Mouse (Mus musculus) gastrocnemius, postnatal 4 days (tissue): Measurements from ENCODE around the gene Utrn. TPM values are rescaled to one million over a fixed set of nuclear protein-coding genes. Genes with fewer than 3 reads are reported as not detected.

Source experiments
- DNase-seq, 2 experiments: peaks; one replicate each; pipeline ENCODE4 v3.0.0; 2021 to 2022; ENCODE audit warnings: low spot score in 2 of 2, mixed read lengths in 2 of 2
- total RNA-seq, 2 experiments: library from RNA; stranded (reverse); gene quantifications; 2 replicates each; pipeline ENCODE4 v1.2.3; 2021

The Utrn gene
- total RNA-seq, 2 experiments from 2014 or later: 95.1 to 101 TPM

DNA sequence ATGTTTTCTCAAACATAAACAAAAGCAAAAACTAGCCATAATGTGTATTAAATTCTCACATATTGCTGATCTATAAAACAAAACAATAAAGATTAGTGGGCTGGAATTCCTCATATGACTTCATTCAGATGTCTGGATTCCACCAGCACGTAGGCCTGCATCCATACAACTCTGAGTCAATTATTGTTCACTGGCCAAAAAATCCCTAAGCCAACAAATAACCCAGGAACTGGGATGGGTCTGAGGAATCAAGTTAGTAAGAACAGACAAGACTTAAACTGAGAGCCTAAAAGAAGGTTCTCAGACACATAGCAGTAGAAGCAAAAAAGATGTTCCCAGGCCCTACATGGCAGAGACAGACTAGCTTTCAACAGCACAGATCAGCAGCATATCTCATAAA is 65.2 kb downstream of the Utrn start:
- DNase-seq: no peak

DNA sequence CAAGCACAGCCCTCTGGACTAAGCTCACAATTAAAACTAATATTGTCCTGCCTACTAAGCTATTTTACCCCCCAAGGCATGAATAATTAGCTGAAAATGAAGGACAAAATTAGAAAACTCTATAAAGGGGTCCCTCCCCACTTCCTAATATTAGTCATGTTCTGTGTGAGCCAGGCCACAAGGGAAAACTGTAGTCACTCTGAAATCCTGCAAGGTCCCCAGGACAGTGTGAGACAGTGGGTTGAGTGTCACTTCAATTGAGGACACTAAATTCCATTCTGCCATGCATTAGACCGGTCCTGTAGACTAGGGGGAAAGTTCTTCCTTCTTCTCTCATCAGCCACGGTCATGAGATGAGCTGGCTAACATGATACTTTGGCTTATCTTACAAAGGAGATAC is 69.7 kb downstream of the Utrn start:
- DNase-seq: no peak

DNA sequence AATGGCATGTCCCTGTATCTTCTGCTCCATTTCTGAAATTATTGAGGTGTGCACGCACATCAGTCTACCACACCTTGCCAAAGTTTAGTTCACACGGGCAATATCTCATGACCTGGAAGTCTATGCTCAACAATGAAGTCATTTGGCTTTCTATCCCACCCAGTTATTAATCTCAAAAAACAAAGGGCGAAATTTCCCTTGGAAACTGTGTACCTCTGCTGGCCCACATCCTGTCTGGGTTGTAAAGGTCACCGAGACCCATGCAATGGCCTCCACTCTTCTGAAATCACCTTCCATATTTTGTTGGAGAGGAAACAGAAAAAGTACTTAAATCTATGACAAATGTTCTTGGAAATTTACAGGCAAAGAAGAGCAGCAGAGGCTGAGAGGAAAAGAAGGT is 70.9 kb downstream of the Utrn start:
- no peak for DNase-seq

DNA sequence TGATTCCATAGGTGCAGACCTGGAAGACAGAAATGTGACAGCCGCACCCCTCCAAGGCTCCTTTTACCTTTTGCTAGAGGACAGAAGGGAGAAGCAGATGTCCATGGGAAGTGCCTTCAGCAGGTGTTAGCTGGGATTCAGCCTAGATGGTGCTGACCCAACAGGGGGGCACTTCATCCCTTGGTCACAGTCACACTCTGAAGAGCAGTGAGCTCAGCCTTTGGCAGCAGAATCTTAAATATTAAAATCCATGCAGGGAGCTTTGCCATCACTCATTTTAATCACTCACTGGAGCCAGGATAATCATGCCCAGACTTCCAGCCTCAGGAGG is 72.7 kb downstream of the Utrn start:
- DNase-seq: no peak

DNA sequence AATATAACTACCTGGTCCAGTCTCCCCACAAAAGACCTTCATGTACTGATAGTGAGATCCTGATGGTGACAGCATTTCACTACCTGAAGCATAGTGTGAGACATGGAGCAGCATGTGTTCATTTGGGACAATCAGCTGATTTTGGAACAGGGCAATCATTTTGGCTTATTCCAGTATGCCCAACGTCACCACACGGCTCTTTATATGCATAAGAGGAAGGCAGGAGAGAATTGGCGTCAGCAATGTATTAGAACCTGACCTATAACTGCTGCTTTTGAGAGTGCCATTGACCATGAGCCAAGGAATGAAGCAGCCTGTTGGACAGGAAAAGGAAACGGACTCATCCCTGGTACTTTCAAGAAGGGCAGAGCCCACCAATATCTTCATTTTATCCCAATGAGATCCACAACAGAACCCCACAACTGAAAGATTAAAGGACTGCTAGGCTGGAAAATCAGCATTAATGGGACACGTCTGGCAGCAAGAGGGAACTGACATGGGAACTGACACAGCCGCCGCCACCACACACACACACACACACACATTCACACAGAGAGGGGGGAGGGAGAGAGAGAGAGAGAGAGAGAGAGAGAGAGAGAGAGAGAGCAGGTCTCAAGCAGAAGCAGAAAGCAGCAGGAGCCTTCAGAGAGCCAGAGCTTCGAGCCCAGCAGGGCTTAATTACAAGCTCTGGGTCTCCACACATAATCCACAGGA is 73.2 kb downstream of the Utrn start:
- no peak for DNase-seq

DNA sequence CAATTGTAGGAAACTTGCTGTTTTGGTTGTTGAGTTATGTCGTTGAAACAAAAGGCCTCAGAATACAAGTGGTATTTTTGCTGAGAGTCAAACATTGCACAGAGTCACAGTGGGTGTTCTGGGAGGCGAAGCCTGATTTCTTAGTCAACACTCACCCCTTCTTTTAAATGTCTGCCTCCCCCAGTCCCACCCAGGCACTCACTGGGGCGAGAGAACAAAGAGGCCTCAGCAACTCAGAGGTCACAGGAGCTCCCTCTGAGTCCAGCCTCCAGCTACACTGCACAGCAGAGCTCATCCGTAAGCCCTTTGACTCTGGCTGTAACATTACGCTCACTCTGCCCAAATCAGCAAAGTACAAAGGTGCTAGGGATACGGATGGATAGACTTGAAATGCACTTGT is 77.1 kb downstream of the Utrn start:
- no peak for DNase-seq

DNA sequence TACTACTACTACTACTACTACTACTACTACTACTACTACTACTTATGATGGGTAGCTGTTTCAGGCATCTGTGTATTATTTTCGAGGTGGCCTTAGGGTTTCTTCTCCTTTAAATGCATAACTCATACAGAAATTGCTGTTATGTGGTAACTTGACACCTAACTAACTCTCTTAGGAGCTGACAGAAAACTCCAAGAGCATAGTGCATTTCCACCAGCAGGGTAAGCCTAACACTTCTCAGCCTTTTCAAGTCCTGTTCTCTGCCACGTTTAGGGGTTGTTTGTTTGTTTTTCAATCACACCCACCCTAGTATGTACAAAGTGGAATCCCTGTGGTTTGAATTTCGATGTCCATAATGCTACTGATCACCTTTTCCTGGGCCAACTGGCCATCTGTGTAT is 78.3 kb downstream of the Utrn start:
- DNase-seq: no peak

DNA sequence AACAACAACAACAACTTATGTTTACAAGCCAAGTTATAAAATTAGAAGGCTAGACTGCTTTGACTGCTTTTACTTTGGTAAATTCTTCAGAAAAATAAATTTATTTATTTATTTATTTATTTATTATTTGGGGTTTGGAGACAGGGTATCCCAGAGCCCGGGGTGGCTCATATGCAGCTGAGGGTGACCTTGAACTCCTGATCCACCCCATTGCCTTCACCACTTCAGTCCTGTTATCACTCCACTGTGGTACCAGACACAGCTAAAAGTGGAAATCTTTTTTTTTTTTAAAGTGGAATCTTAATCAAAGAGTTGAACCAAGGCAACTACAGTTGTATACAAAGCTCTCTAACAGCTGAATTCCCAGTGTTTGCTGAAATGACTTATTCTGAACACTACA is 80.6 kb downstream of the Utrn start:
- no peak for DNase-seq

DNA sequence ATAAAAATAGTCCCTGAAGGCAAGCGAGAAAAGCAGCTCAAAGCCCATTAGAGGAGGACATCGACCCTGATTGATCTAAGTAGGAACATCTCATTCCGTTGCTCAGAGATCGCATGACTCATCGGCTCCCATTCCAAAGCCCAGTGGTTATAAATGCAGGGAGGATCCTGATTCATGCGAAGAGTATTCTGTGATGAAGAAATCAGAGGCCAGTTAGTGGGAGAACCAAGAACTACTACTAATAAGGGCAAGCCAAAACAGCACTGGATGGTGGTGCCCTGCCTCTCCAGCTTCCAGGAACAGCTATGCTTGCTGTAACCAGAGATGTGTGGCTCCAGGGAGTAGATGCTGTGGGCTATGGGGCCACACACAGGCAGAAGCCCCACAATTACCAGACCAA is 81.2 kb downstream of the Utrn start:
- DNase-seq: no peak

DNA sequence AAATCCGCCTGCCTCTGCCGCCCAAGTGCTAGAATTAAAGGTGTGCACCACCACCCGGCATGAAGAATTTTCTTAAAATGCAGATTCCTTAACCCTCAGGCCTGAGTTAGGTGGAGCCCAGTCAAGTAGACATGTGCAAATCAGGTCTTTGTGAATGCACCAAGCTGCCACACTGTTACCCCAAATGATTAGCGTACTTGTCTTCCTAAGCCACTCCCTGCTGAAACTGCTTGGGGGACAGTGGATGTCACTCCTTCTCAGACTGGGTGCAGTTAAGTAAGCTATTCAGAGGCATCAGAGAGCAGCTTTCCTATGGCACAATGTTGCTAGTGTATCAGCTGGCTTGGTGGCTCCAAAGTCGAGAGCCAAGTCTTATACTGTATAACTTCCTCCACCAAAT is 83.9 kb downstream of the Utrn start:
- no peak for DNase-seq

DNA sequence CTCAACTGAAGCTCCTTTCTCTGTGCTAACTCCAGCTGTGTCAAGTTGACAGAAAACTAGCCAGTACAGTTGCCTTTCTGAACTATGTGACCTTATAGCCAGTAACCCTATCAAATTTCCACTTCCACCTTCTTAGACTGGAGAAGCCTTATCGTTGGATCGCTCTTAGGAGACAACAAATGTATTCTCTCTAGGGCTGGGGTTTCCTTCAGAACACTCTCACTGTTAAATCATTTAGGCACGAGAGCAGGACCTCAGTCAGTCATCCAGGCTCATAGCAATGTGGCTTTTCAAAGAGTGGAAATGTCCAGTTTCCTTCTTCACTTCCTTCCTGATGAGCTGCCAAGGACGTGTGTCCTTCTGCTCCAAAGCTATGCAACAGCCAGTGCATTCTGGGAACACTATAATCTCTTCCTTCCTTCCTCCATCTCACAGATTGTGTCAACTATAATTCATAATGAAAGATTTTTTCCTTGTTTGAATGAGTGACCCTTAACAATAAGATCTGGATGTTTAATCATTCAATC is 87.7 kb downstream of the Utrn start:
- DNase-seq: no peak

DNA sequence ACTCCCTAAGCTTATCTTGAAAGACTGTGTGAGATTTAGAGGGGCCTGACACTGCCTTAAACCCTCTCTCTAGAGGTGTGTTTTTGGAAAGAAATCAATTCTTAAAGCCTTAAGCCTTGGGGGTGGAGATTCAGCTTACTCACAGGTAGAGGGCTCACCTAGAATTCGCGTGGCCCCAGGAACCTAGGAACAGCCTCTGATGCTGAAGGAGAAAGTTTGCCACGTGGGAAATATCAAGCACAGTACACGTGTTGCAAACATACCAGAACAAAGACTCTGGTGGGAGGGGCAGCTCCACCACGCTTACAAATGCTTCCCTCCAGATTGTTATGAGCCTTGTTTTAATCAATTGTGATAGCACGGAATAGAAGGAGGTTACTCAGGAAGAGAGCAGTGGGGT is 96.0 kb downstream of the Utrn start:
- no peak for DNase-seq

DNA sequence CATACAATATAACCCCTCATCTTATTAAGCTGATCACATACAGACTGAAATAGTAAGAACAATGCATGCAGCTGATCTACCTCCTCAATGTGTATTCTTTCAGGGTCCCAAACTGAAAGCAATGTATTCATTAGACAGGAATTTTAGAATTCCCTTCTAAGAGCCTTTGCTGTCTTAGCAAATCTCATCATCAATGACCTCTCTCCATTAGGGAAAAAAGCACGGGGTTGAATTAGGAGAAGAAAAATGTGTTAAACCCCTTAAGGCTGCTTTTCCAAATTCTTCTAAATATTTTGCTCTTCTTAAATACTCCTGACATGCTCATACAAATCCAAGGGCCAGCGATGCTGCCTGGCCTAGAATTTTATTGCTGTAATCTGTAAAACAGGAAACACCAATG is 97.7 kb downstream of the Utrn start:
- DNase-seq: no peak

DNA sequence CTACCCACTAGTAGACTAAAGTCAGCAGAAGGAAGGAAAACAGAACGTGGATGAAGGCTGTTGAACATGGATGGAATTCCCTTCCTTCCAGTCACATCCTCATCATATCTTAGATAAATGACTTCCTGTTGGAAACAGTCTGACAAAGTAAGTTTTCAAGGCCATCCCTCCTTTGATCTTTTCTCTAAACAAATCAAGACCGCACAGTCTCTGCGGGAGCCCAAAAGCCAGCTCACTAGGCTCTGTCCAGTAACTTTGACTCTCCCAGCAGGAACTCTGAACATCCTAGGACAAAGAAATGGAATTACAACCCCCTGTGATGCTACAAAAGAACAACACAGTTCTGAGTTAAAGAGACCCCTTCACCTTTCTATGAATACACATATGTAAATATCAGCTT is 106.5 kb downstream of the Utrn start:
- no peak for DNase-seq

DNA sequence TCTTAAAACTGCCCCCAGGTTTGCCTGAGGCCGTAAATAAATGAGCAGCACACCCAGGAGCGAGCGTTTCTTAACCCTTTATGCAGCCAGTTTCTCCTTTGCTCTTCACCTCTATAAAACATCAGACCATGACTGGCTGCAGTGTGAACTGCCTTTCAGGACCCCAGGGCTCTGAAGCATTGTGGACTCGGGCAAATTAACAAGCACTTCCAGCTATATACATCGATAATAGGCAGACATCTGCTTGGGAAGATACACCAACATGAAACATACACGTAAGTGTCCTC is 110.5 kb downstream of the Utrn start:
- DNase-seq: no peak

DNA sequence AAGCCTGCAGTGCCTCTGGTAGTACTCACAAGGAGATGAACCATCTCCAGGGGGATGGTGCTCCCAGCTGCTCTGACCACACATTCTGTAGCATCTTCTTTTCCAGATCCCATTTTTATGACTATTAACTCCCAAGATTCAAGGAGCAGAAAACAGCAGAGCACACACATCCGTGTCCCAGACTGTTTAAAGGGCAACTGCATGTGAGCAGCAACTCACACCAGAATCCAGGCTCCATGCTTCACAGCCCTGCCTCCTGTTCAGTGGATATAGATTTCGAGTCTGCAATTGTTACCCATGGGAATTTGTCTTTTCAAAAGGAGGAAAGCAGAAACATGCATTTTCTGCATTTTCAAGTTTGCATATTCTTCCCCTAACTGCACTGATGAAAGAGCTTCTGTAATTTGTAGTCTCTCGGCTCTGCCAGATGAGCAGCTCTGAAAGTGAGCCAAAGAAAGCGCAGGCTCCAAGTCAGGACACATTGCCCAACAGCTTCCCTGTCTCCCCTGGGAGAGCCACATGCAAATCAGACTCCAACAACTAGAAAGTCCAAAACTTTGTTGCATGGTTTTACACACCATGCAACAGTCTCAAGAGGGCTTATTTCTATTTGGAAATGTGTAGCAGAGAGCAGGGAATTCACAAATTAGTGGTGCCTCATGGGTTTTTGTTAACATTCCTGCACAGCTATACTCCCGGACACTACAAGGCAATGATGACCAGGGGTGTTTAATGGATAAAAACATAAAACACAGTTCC is 111.0 kb downstream of the Utrn start:
- DNase-seq: peak in 1 of 2 experiments; percentile 50

DNA sequence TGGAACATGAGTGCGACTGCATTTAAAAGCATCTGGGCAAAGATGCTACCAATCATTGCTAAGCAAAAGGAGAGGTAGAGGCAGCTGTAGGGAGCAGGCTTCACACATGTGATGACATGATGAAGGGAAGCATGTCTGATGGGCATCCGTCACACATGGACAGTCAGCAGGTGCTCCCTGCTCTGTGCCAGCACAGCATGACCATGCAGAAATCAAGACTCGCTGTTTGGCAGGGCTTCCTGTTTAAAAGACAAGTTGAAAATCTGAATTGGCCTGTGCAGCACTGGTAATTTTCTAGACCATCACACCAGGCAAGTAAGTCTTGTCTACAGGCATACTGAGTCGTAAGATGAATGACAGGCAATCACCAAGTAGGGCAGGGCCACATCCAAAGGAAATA is 112.5 kb downstream of the Utrn start:
- peak in 1 of 2 experiments; percentile 15 for DNase-seq

DNA sequence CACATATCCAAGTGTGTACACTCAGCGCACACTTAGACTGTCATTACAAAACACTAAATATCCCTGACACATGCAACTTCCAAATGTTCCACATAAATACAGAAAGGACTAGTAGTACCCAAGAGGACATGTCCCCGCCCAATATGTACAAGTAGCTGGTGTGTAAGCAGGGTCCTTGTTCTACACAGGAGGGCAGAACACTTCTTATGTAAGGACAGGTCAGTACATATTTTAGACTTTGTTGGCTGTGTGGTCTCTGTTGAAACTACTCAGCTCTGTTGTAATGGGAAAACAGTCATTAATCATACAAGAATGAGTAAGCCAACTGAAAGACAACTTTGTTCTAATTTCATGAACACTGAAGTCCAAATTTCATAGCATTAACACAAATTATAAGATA is 114.3 kb downstream of the Utrn start:
- no peak for DNase-seq

DNA sequence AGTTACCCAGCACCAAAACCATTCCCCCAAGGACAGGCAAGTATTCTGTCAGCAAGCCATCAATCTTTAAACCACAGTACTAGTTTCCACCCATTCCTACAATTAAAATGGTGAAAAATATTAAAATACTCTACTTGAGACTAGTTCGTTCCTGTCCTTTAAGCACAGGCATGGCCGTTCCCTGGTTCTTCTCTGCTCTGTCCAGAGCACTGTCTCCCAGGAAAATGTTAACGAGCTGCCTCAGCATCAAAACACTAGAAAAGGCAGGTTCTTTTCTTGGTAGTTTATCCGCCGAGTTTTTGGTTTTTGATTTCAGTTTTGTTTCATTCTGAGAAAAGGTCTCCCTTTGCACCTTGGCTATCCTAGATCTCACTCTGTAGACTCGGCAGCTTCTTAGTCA is 115.0 kb downstream of the Utrn start:
- DNase-seq: no peak

DNA sequence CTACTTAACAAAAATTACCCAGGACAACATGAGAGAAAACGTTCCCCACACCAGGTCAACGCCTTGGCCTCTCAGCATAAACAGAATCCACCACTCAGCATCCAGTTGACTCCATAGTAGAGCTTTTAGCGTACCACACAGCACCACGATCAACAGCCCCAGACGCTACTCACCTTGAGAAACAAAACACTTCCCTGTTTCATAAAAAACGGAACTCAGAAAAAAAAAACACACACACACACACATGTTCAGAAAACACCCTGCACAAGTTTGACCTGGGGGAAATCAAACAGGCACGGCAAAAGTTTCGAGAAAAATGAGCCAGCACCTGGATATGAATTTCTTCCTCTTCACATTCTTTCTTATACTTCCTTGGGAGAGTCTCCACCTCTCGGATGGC is 125.4 kb downstream of the Utrn start:
- DNase-seq: no peak

DNA sequence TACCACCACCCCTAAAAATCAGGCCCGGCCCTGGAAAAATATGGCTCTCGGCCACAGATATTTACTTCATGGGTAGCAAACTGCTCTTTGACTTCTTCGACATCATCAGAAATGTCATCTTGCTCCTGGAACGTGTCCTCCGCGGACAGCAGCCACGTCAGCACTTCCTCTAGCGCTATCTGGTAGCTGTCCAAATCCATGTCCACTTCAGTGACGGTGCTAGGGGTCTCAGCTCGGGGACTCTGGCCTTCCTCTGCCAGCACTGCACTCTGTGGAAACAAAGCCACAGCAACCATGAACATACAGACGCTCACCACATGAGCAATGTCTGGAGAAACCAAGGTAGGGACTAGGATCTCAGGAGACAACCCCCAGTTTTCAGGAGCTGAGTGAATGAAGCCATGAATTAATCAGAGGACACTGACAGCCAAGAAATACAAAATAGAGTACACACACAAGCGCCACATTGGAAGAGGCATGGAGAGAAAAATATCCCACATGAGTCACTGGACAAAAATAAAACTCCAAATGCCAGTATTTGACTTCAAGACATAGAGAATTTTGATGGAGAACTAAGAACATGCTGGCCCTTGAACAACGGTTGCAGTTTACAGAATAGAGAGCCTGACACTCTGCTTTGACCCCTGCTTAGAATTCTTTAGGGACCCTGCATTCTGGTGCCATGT is 129.7 kb downstream of the Utrn start:
- DNase-seq: no peak

DNA sequence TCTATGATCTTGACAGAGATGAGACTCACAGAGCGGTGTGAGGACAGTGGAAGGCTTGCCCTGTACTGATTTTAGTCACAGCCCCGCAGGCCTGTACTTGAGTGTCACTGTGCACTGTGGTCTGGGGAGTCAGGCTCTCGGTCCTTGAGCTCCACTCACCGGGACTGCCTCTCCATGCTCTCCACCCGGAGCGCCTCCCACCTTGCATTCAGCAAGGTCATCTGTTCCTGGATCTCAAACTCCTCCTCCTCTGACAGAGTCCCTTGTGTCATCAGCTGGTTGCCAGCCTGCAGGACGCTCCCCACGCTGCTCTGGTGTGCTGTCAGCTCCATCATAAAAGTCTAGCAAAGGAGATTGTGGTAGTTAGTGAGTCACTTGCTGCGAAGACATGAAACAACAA is 131.2 kb downstream of the Utrn start:
- DNase-seq: no peak
